Mouse (Mus musculus): ENCODE measurements at regions not wholly inside any gene's neighbourhood (a gene's known extent, or its start where the extent isn't known, plus 50 kb on each side); places are given as distances from the start of the nearest gene placed in this dataset.

DNA sequence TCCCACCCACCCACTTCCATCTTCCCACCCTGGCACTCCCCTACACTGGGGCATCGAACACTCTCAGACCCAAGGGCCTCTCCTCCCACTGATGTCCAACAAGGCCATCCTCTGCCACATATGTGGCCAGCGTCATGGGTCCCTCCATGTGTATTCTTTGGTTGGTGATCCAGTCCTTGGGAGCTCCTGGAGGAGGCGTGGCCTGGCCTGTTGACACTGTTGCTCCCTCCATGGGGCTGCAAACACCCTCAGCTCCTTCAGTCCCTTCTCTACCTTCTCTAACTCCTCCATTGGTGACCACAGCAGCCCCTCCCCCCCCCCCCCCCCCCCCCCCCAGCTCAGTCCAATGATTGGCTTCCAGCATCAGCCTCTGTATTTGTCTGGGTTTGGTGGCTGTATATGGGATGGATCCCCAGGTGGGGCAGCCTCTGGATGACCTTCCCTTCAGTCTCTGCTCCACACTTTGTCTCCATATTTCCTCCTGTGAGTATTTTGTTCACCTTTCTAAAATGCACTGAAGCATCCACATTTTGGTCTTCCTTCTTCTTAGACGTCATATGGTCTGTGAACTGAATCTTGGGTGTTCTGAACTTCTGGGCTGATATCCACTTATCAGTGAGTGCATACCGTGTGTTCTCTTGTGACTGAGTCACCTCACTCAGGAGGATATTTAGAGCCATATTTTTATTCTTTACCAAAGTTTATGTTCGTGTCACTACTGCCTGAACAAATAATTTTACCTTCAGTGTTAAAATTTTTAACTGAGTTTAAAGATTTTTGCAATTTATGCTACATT is 82.1 kb upstream of the Tnp1 start:
- DNase-seq: no peak

DNA sequence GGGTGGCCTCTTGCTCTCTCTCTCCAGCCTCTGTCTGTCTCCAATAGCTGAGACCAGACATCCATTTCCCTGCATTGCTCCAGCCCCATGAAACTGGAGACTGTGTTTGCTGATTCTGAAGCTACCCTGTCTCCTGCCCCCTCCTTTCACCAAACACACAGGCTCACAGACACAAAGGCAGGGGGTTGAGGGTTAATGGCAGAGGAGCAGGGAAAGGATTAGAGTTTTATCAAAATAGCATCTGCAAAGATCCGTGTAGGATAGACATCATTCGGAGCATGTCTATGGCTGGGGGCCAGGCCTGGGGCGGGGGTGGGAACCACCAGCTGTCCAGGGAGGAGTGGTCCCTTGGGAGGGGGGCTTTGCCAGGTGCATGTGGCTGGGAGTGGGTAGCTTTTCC is 73.9 kb upstream of the Tnp1 start:
- DNase-seq: peak; percentile 47

DNA sequence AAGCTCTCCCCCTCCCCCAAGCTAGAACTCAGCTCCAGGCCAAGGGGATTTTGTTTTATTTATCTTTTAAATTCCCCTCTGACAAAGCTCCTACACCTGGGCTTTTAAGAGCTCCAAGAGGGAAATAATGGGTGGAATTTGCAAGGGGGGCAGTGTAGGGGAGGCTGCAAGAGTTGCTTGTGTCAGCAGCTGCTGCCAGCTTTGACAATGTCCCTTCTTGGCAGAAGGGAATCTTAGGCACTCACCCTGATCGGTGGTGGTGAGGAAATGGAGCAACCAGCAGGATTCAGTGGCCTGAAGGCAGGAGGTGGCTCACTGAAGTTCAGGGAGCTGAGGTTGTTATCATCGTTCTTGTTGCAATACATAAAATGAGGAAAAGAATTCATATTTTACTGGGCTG is 72.8 kb upstream of the Tnp1 start:
- DNase-seq: no peak

DNA sequence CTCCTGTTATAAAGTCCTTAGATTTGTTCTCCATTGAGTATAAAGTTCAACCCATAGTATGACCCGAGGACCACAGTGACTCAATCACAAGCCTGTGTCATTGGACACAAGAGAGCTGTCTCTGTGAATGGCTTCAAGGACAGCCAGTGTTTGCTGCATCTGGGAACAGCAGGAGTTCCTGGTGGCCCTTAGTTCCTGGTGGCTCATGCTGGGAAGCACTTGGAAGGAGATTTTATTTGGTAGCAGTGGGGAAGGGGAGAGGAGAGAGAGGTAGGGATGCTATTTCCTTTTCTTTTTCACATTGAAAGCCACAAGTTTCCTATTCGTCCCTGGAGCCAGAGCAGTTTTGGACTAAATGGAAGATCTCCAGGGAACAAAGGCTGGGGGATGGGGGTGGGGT is 69.2 kb upstream of the Tnp1 start:
- no peak for DNase-seq

DNA sequence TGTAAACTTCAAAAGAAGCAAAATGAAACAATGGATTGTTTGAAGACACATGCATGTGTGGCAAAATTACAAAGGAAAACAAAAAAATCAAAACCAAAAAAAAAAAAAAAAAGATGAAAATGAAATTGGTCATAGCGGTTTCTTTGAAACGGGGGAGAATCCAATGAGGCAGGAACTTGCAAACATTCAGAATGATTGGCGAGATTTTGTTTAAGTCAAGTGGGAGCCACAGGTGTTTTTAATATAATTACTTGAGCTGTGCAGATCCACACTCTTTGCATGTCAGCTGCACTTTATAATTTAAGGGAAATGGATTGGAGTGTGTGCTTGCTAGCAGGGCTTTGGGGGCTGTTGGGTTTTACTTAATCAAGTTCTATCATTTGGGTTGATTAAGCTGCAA is 67.7 kb upstream of the Tnp1 start:
- DNase-seq: no peak

DNA sequence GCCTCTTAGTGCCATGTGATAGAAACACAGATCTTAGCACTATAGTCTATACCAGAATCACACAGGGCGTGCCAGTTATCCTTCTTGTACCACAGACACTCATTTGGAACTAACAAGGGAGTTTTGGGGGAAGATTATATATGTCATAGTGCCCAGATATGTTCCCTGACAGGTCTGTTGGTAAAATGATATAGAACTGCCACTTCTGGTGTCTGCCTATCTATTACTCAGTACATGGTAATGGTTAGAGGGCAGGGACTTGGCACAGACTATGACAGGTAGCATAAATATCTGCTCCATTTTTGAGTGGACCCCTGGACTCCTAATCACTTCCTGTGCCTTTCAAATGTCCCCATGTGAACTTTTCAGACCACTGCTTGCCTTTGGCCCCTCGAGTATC is 63.8 kb upstream of the Tnp1 start:
- DNase-seq: no peak

DNA sequence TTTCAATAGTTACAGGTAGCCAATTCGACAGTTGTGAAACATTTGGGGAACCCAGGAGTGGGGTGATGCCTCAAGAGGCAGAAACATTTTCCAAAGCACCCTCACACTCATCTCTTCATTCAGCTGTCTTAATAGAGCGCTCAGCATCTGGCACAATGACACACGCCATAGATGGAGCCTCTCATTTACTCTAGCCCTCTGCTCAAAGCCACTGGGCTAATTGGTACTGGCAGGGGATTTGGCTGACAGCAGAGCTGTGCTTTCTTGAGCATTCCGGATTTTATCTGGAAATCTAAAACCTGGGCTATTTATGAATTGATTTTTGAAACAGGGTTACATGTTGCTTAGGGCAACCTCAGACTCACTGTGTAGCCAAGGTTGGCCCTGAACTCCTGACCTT is 61.4 kb upstream of the Tnp1 start:
- no peak for DNase-seq

DNA sequence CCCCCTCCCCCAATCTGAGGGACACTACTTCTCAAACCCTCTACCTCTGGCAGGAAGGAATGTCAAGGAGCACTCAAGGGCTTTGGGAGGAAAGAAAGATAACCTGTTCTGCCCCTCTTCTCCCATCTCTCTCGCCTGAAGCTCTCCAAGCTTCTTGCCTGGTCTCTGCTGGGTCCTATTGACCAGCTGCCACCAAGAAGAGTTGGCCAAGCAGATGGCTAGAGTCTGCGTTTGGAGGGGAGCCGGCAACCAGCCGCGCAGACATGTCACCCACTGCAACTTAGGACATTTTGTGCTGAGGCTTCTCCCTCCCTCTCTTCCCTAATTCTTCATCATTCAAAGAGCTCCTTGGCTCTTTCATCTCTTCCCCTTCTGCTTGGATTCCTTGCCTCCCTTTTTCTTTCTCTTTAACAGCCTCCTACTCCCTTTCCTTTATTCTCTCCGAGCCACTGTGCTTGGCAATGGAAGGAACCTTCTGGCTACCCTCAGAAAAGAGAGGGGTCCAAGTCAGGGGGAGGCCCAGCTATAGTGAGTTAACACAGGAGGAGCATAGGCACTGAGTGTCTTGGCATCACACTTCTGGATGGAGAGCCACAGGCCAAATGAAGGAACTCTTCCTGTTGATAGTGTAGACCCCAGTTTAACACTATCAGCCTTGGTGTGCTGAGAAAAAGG is 60.1 kb upstream of the Tnp1 start:
- no peak for DNase-seq

DNA sequence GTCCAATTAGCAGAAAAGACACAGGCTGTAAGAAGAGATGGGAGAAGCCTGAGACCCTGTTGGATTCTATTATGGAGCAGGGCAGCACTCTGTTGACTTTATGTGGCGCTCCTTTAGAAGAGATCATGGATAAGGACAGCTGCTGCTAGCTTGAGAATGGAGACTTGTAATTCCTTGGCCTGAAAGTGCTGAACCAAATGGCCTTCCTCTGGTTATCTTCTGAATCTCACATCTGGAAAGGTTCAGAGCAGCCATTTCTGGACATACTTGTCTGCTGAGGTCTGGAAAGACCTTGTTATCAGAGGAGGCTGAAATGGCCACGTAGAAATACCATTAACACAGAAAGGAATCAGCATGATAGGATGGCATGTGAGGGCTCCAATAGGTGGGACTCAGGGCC is 59.5 kb upstream of the Tnp1 start:
- DNase-seq: no peak

DNA sequence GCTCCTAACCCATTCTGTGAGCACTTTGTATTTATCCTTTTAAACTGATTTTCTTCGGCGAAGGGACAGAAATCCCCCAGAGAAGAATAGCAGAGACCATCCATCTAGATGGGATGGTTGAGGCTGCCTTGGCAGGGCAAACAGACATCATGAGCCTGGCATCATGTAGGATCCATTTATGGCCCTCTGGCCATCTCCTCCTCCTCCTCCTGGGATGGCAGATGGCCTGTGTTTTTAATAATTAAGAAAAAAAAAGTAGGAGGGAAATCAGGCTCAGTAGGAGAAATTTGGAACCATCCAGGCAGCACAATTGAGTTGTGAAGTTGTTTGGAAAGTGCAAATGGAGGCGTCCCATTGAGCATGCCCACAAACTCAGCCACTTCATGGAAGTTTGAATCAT is 58.8 kb upstream of the Tnp1 start:
- no peak for DNase-seq

DNA sequence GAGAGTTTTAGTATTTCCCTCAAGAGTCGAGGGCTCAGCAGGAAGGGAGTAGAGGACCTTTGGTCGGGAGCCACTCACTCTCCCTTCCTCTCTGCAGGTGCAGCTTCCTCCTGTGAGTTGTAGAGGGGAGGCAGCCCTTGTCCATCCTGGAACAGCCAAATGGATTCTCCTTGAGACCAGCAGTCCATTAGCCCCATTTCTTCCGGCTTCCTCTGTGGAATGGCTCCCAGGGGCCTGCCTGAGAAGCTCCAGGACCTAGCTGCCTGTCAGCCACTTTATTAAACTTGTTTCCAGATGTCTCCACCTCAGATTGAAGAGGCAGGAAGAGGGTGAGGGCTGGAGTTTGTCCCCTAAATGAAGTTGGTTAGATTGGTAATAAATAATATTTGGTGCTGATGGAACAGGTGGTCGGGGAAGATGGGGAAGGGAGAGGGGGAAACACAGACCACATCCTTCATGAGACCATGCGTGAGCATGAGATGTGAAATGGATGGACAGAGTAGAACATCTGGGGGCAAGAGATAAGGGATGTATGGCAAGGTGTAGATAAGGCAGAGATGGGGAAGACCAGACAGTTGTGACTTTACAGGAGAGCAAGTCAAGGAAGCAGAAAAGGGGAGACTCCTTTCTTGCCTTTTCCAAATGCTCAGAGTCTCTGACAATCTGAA is 56.7 kb upstream of the Tnp1 start:
- no peak for DNase-seq

DNA sequence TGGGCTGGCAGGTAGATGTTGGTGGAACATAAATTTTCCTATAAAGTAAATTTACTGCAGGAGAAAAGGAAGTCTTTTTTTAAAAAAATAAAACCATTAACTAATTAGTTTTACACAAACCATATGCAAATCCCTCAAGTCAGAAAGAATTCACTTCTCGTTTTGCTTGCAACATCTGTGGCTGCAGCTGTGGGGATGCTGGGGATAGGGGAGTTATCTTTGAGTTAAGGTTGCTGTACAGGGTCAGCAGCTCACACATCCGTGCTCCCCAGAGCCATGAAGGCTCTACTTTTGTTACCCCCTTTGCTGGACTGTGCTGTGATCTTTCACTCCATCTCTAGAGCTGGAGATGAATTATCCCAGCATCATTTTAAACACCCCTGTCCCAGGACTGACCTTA is 54.4 kb upstream of the Tnp1 start:
- DNase-seq: no peak

Data from embryo, embryonic 11 days (tissue).